Mouse (Mus musculus) midbrain, embryonic 16.5 days (tissue): ENCODE measurements at regions not wholly inside any gene's neighbourhood (a gene's known extent, or its start where the extent isn't known, plus 50 kb on each side); places are given as distances from the start of the nearest gene placed in this dataset.

Experiments
- ATAC-seq: fragments of 200-750 bp; cut with Nextera tagmentation; 2 replicates; pipeline ENCODE4 v1.8.0; 2017; ENCODE audit warnings: moderate TSS enrichment
- H3K27ac ChIP-seq: fragments of 300-500 bp; sonication (generic); 2 replicates; pipeline ENCODE4 v1.5.1; 2014; ENCODE audit warnings: mild to moderate bottlenecking, low read length, mixed read lengths
- H3K27me3 ChIP-seq: fragments of 300-500 bp; sonication (generic); 2 replicates; pipeline ENCODE4 v1.6.1; 2014; ENCODE audit warnings: low read depth, low read length, mixed read lengths; ENCODE audit not compliant: control insufficient read depth, insufficient read depth
- H3K36me3 ChIP-seq: fragments of 300-500 bp; sonication (generic); 2 replicates; pipeline ENCODE4 v1.6.1; 2014; ENCODE audit warnings: mild to moderate bottlenecking, low read length, moderate library complexity, mixed read lengths; ENCODE audit not compliant: control insufficient read depth, insufficient read depth
- H3K4me1 ChIP-seq: fragments of 300-500 bp; sonication (generic); 2 replicates; pipeline ENCODE4 v1.6.1; 2014; ENCODE audit warnings: mild to moderate bottlenecking, low read length, mixed read lengths; ENCODE audit not compliant: control insufficient read depth, insufficient read depth
- H3K4me2 ChIP-seq: fragments of 300-500 bp; sonication (generic); 2 replicates; pipeline ENCODE4 v1.6.1; 2014; ENCODE audit warnings: mild to moderate bottlenecking, low read length, mixed read lengths
- H3K4me3 ChIP-seq: fragments of 300-500 bp; sonication (generic); 2 replicates; pipeline ENCODE4 v1.5.1; 2014; ENCODE audit warnings: low read depth, mild to moderate bottlenecking, low read length, moderate library complexity, mixed read lengths
- H3K9ac ChIP-seq: fragments of 300-500 bp; sonication (generic); 2 replicates; pipeline ENCODE4 v1.6.1; 2014; ENCODE audit warnings: low read depth, low read length, mixed read lengths
- H3K9me3 ChIP-seq: fragments of 300-500 bp; sonication (generic); replicated peaks from 2 replicates; pipeline ENCODE4 v1.6.1; 2014; ENCODE audit warnings: mild to moderate bottlenecking, low read length, mixed read lengths; ENCODE audit not compliant: control insufficient read depth, poor library complexity, severe bottlenecking
- WGBS: fragments of 180-500 bp; shearing (Covaris S2); extraction: QIAGEN DNeasy Blood & Tissue Kit; methylation state at CpG from one replicate; pipeline ENCODE4 v1.1.7; 2014; 5-methylcytosine and 5-hydroxymethylcytosine counted together

DNA sequence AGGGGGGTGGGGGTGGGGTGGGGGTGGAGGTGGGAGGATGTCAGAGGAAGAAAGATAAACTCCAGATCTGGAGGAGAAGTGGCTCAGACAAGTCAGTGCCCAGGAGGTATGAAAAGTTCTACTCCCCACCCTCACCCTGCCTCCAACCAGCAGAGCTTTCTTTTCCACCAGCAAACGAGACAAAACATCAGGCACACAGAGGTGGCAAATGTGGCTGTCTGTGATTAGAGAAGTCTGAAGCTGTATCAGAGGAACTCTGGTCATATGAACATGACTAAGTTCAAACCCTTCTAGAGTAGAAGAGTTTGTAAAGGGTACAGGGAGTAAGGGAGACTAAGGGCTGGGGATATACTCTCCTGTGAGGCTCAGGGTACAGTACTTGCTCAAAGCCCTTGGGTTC lies 85.2 kb upstream of the Cadm1 start:
- Histone ChIP-seq H3K9me3 (no peaks in the 10 kb centered on the region), H3K36me3 (no peaks in the 10 kb centered on the region), H3K4me3 (no peak overlapping the region), H3K4me2 (no peak overlapping the region), H3K4me1 (peaks cover 3% of the 10 kb centered on the region), H3K27me3 (no peaks in the 10 kb centered on the region), H3K9ac (no peak overlapping the region), H3K27ac (no peak overlapping the region)
- 29% methylated on average over 1 of the region's 1 CpGs for WGBS
- ATAC-seq, result no peak

DNA sequence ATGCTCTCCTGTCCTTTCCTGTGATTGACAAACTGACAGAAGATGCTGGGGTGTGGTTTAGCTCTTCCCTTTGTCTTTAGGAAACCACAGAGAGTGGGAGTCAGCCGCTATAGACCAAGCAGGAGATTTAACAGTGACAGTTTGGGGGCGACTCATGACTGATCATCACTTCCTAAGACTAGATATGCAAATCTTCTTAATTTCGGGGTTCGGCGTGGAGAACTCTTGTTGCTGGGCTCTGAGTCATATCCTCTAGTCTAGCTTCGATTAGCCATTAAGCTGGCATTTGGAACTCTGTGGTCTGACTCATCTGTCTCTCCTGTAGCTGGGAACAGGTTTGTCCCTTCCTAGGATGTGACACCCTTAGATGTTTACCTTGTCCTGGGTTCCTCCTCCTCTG lies 84.6 kb upstream of the Cadm1 start:
- no peaks in the 10 kb centered on the region for H3K9me3 ChIP-seq
- no peak for ATAC-seq
- WGBS, result 72% methylated on average over 6 of the region's 6 CpGs

DNA sequence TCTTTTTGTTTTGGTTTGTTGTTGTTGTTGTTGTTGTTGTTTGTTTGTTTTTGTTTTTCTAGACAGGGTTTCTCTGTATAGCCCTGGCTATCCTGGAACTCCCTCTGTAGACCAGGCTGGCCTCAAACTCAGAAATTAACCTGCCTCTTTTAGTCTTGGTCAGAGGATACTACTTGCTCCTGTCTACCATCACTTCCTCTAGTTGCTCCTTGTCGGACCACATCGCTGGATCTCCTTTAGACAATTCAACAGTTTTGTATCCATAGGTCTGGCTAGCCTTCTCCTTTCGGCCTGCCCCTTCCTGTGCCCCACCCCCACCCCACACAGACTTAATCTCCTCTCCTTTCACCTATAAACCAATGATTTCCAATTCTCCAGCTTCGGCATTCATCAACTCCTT lies 77.2 kb upstream of the Cadm1 start:
- Histone ChIP-seq H3K4me2 (no peak overlapping the region), H3K4me3 (no peak overlapping the region), H3K36me3 (no peaks in the 10 kb centered on the region), H3K27ac (no peak overlapping the region), H3K27me3 (no peaks in the 10 kb centered on the region), H3K9me3 (no peaks in the 10 kb centered on the region), H3K9ac (no peak overlapping the region), H3K4me1 (no peaks in the 10 kb centered on the region)
- WGBS, result 80% methylated on average over 4 of the region's 4 CpGs
- ATAC-seq, result no peak

More for the DNA sequence above, 84.6 kb upstream of the Cadm1 start:
- no peaks in the 10 kb centered on the region for H3K27me3 ChIP-seq
- no peak overlapping the region for H3K4me2 ChIP-seq
- no peak overlapping the region for H3K9ac ChIP-seq
- no peaks in the 10 kb centered on the region for H3K36me3 ChIP-seq
- H3K27ac ChIP-seq, result no peak overlapping the region
- H3K4me1 ChIP-seq, result no peaks in the 10 kb centered on the region
- no peak overlapping the region for H3K4me3 ChIP-seq

DNA sequence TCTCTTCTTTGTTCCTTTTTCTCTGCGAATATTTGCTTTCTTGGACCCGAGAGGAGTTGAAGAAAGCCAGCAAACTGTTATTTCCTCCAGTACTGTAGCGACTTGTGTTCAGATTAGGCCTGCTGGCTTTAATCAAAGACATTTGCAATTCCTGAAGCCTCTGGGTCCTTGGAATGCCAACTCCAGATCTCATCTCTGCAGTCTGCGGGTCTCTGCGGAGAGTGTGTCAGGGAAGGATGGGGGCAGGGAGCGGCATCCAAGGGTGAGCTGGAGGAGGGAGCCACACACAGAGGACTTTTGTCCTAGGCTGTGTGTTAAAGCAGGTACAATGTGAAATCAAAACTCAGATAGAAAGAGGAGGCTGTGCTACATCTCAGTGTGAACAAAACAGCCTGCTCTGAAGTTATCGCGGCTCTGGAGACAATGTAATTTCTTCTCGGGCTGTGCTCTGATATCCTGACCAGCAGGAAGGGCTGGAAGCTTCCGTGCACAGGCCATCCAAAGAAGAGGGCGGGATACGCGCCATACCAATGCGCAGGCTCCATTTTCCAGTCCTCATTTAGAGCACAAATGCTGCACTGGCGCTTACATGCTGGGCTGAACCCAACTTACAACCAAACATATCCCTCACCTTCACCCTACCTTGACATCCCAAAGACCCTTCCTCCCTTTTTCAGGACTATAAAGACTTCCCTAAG lies 71.1 kb upstream of the Cadm1 start:
- Histone ChIP-seq H3K27ac (no peak overlapping the region), H3K36me3 (no peaks in the 10 kb centered on the region), H3K4me1 (no peaks in the 10 kb centered on the region), H3K4me3 (no peak overlapping the region), H3K4me2 (no peak overlapping the region), H3K9ac (no peak overlapping the region), H3K9me3 (no peaks in the 10 kb centered on the region), H3K27me3 (no peaks in the 10 kb centered on the region)
- ATAC-seq, result no peak
- WGBS, result 48% methylated on average over 15 of the region's 15 CpGs

DNA sequence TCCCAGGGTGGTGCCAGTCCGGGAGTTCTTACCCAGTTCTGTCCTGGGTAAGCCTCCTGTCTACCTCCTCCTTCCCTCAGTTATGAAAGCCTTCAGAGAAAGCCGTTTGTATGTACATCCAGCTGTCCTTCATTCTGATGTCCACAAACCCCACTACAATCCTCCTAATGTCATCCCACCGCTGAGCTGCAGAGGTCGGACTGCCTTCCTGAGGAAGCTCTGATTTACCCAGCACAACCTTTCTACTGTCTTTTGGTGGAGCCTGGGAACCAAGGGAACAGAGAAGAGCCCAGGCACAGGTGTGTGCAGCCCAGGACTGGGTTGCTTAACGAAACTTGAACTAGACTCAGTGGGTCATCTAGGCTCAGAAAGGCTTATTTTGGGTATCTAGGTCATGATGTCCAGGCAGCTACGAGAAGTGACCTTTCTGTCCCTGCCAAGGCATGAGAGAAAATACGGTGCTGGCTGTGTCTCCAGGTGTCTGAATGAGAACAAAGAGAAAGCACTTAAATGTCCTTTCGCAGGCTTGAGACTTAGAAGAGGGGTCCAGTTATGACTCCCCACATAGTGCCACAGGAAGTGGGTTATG lies 70.4 kb upstream of the Cadm1 start:
- Histone ChIP-seq H3K9ac (no peak overlapping the region), H3K4me1 (no peaks in the 10 kb centered on the region), H3K27me3 (no peaks in the 10 kb centered on the region), H3K36me3 (no peaks in the 10 kb centered on the region), H3K4me3 (no peak overlapping the region), H3K4me2 (no peak overlapping the region), H3K27ac (no peak overlapping the region), H3K9me3 (no peaks in the 10 kb centered on the region)
- ATAC-seq, result no peak
- WGBS, result 91% methylated on average over 8 of the region's 8 CpGs

DNA sequence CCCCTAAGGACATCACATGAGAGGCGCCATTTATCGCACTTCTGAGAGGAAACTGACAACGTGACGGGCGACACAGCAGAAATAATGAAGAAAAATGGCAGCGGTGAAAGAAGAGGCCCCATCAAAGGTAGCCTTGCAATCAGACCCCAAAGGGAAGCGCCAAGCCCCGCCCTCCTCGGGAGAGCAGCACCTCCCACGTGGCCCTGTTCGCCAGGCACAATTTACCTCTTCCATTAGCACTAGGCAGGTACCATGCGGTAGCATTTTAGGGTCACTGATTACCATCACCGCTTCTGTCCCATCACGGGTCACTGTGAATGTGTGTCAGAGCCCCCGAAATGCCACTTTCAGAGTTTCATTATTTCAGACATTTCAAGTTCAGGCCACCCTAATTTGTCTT lies 69.7 kb upstream of the Cadm1 start:
- no peak overlapping the region for H3K4me2 ChIP-seq
- WGBS, result 89% methylated on average over 15 of the region's 15 CpGs
- no peak overlapping the region for H3K9ac ChIP-seq
- H3K4me1 ChIP-seq, result no peaks in the 10 kb centered on the region
- no peaks in the 10 kb centered on the region for H3K27me3 ChIP-seq
- H3K36me3 ChIP-seq, result no peaks in the 10 kb centered on the region
- H3K9me3 ChIP-seq, result no peaks in the 10 kb centered on the region
- H3K27ac ChIP-seq, result no peak overlapping the region
- H3K4me3 ChIP-seq, result no peak overlapping the region
- no peak for ATAC-seq

DNA sequence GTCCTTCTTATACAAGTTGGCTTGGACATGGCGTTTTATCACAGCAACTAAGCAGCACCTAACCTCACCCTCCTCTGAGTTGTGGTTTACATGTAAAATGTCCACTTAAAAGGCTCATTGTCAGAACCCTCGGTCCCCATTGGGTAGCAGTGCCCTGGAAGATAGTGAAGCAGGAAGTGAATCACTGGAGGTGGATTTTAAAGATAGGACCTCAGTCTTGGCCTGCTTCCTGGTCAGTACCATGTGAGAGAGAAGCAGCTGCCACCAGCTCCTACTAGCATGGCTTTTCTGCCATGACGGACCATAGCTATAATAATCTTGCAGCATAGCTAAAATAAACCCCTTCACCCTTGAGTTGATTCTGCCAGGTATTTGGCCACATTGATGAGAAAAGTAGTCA lies 68.1 kb upstream of the Cadm1 start:
- no peak for ATAC-seq
- Histone ChIP-seq H3K4me2 (no peak overlapping the region), H3K9ac (no peak overlapping the region), H3K4me3 (no peak overlapping the region), H3K9me3 (no peaks in the 10 kb centered on the region), H3K27me3 (no peaks in the 10 kb centered on the region), H3K4me1 (no peaks in the 10 kb centered on the region), H3K27ac (no peak overlapping the region), H3K36me3 (no peaks in the 10 kb centered on the region)
- WGBS, result 89% methylated on average over 3 of the region's 3 CpGs

DNA sequence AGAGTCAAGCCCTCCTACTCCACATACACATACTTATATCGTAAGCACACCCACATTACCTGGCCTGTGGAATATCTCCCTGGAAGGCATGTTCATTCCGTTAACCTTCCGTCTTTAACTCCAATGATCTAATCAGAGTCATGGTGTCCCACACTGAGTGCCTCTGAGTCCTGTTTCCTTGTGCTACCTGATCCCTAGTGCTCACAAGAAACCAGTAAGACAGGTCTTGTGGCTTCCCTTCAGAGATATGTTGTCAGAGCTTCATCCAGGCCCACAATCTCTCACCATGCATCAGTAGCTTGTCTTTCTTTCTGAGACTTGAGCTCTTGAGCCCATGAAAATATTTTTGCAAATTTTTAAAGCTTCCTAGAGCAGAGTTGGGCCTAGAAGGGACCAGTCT lies 63.2 kb upstream of the Cadm1 start:
- no peaks in the 10 kb centered on the region for H3K9me3 ChIP-seq
- no peaks in the 10 kb centered on the region for H3K36me3 ChIP-seq
- H3K4me3 ChIP-seq, result no peak overlapping the region
- no peaks in the 10 kb centered on the region for H3K27me3 ChIP-seq
- no peaks in the 10 kb centered on the region; the same call in 1 of the 2 replicates for H3K4me1 ChIP-seq
- H3K9ac ChIP-seq, result no peak overlapping the region
- ATAC-seq, result no peak
- no peak overlapping the region for H3K4me2 ChIP-seq
- no peak overlapping the region for H3K27ac ChIP-seq
- 96% methylated on average over 3 of the region's 3 CpGs for WGBS

DNA sequence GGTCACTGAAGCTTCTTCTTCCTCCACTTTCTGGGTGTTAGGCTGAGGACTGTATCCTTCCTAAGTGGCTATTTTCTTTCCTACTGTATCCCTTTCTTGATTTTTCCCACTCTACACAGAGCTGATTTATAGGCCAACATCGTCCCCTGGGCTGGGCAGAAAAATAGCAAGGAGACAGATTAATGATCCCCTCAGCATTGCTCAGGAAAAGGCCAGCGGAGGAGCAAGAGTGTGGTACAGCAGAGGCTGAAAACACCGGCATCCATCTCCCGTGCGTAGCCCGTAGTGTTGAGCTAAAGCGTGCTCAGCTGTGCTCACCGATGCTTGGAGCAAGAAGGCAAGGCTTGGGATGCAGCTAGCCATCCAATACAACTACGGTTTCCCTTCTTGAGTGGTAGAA lies 62.2 kb upstream of the Cadm1 start:
- Histone ChIP-seq H3K36me3 (no peaks in the 10 kb centered on the region), H3K4me1 (no peaks in the 10 kb centered on the region; the same call in 1 of the 2 replicates), H3K9me3 (no peaks in the 10 kb centered on the region), H3K4me3 (no peak overlapping the region), H3K27me3 (no peaks in the 10 kb centered on the region), H3K27ac (no peak overlapping the region), H3K4me2 (no peak overlapping the region), H3K9ac (no peak overlapping the region)
- 79% methylated on average over 9 of the region's 9 CpGs for WGBS
- no peak for ATAC-seq
